Mouse (Mus musculus) embryo, embryonic 11.5 days (tissue): ENCODE measurements around the gene Col5a1.

Experiments used
- DNase-seq: peaks from one replicate; pipeline ENCODE4 v3.0.0-alpha.2; 2012; ENCODE audit warnings: low read depth, low spot score

Col5a1 gene

GRCm38 (mm10) chr2:28034011-28034710 lies 147.9 kb downstream of the Col5a1 start:
- peak; percentile 7 for DNase-seq

- no peak for DNase-seq
Observed at GRCm38 (mm10) chr2:28036788-28037187, 150.6 kb downstream of the Col5a1 start.

- no peak for DNase-seq
Observed at GRCm38 (mm10) chr2:28037505-28038390, 151.5 kb downstream of the Col5a1 start.

- no peak for DNase-seq
Observed at GRCm38 (mm10) chr2:28038391-28039096, 152.3 kb downstream of the Col5a1 start.

- no peak for DNase-seq
Observed at GRCm38 (mm10) chr2:28039647-28040325, 153.6 kb downstream of the Col5a1 start.

- no peak for DNase-seq
Observed at GRCm38 (mm10) chr2:28040466-28040865, 154.2 kb downstream of the Col5a1 start.

GRCm38 (mm10) chr2:28044920-28045598 lies 158.8 kb downstream of the Col5a1 start:
- DNase-seq = no peak

- no peak for DNase-seq
Observed at GRCm38 (mm10) chr2:28046311-28046710, 160.1 kb downstream of the Col5a1 start.

- no peak for DNase-seq
Observed at GRCm38 (mm10) chr2:28047092-28047491, 160.9 kb downstream of the Col5a1 start.

- DNase-seq = no peak
Observed at GRCm38 (mm10) chr2:28059922-28060321, 173.7 kb downstream of the Col5a1 start.

- DNase-seq = no peak
Observed at GRCm38 (mm10) chr2:28063711-28064338, 177.6 kb downstream of the Col5a1 start.

- no peak for DNase-seq
Observed at GRCm38 (mm10) chr2:28064339-28065080, 178.3 kb downstream of the Col5a1 start.

GRCm38 (mm10) chr2:28065081-28065651 lies 178.9 kb downstream of the Col5a1 start:
- no peak for DNase-seq

GRCm38 (mm10) chr2:28066686-28067085 lies 180.5 kb downstream of the Col5a1 start:
- DNase-seq = no peak

GRCm38 (mm10) chr2:28067175-28067574 lies 180.9 kb downstream of the Col5a1 start:
- no peak for DNase-seq

- DNase-seq = no peak
Observed at GRCm38 (mm10) chr2:28067821-28068536, 181.8 kb downstream of the Col5a1 start.

- DNase-seq = no peak
Observed at GRCm38 (mm10) chr2:28068537-28068878, 182.3 kb downstream of the Col5a1 start.

GRCm38 (mm10) chr2:28075616-28076187 lies 189.5 kb downstream of the Col5a1 start:
- DNase-seq = no peak

GRCm38 (mm10) chr2:28084768-28085167 lies 198.5 kb downstream of the Col5a1 start, which contains the start of gene Fcnb:
TSS of gene Fcnb (minus strand) at chr2:28084885.
- DNase-seq = no peak
